In the genomic region with DNA sequence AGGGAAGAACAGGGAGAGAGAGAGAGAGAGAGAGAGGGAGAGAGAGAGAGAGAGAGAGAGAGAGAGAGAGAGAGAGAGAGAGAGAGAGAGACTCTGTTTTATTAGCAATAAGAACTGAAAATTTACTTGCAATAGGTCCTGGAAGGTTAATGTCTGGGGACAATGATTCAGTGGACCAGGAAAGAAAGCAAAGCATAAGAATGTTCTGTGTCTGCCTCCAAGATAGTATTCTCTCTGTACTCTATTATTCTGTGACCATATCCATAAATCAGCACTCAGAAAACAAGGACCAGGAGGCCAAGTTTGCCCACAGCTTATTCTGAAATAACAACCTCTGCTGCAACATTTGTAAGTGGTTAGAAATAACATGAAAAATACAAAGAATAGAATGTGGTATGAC, we compare ENCODE assay signal across 23 mouse cellular contexts.
A peak's percentile ranks its signal among the peaks of the same experiment; 100 is the strongest.
DNase-seq lines count a peak whose midpoint lies in the region; ATAC-seq and TF ChIP-seq lines count a peak whose summit lies in the region.
"Had no signal": no experiment of that assay in that cellular context is flagged by ENCODE, and none has a peak within 500 bp of the region (broad histone marks: within the 10 kb centered on the region; RNA-seq: fewer than 3 reads in every experiment).

No protein-coding gene starts in this region.

- TF ChIP-seq CTCF in kidney, postnatal 0 days (IDR thresholded peaks at IDR 0.05; ENCODE audit: low read depth), result no peak
- no peak for TF ChIP-seq CTCF in kidney, adult 2 months (conservative IDR thresholded peaks at IDR 0.05; ENCODE audit: insufficient read depth, insufficient read length, low read depth, low read length)

- H3K9ac ChIP-seq in kidney, embryonic 14.5 days (ENCODE audit: low read depth, low read length), result no peak overlapping the region
- H3K9ac ChIP-seq in kidney, postnatal 0 days (ENCODE audit: low read depth, low read length), result no peak overlapping the region
- H3K9ac ChIP-seq: embryonic facial prominence, embryonic 12.5 days; forebrain, embryonic 13.5 days; forebrain, embryonic 15.5 days had no signal

- no peak overlapping the region for H3K27ac ChIP-seq in kidney, embryonic 14.5 days (ENCODE audit: low read depth, low read length)
- H3K27ac ChIP-seq in kidney, postnatal 0 days, result no peak overlapping the region
- H3K27ac ChIP-seq in kidney, adult 2 months (ENCODE audit: insufficient read depth, low read depth, low read length), result no peak overlapping the region
- H3K27ac ChIP-seq: embryonic facial prominence, embryonic 10.5 days; embryonic facial prominence, embryonic 12.5 days; forebrain, embryonic 13.5 days; forebrain, embryonic 15.5 days had no signal

- H3K4me2 ChIP-seq in kidney, embryonic 14.5 days (replicated peaks; ENCODE audit: low read depth, low read length), result no peak overlapping the region
- H3K4me2 ChIP-seq in kidney, postnatal 0 days (ENCODE audit: low read length), result no peak overlapping the region
- H3K4me2 ChIP-seq: embryonic facial prominence, embryonic 12.5 days; forebrain, embryonic 13.5 days; forebrain, embryonic 15.5 days had no signal

- no peaks in the 10 kb centered on the region for H3K36me3 ChIP-seq in kidney, embryonic 14.5 days (ENCODE audit: control insufficient read depth, insufficient read depth, low read length)
- no peaks in the 10 kb centered on the region for H3K36me3 ChIP-seq in kidney, postnatal 0 days (ENCODE audit: insufficient read depth, low read length)
- no peaks in the 10 kb centered on the region for H3K36me3 ChIP-seq in kidney, adult 2 months (ENCODE audit: control insufficient read depth, insufficient read depth, low read length)
- H3K36me3 ChIP-seq: embryonic facial prominence, embryonic 10.5 days; embryonic facial prominence, embryonic 12.5 days; forebrain, embryonic 15.5 days; G1E had no signal

- no peak for TF ChIP-seq POLR2A in kidney, adult 2 months (IDR thresholded peaks at IDR 0.05; ENCODE audit: low read depth, low read length)

- H3K4me1 ChIP-seq in kidney, embryonic 14.5 days (ENCODE audit: control insufficient read depth, insufficient read depth, low read length), result no peaks in the 10 kb centered on the region
- H3K4me1 ChIP-seq in kidney, postnatal 0 days (replicated peaks; ENCODE audit: insufficient read depth, low read length), result no peaks in the 10 kb centered on the region
- no peaks in the 10 kb centered on the region for H3K4me1 ChIP-seq in kidney, adult 2 months (ENCODE audit: control insufficient read depth, insufficient read depth, low read length)
- H3K4me1 ChIP-seq: embryonic facial prominence, embryonic 10.5 days; embryonic facial prominence, embryonic 12.5 days; forebrain, embryonic 13.5 days; forebrain, embryonic 15.5 days had no signal

- DNase-seq in kidney, adult 11 months, result no peak
- DNase-seq in kidney, postnatal 0 days (ENCODE audit: low spot score), result peak; percentile 68
- DNase-seq in kidney, adult 2 months, result no peak
- DNase-seq in mesoderm, embryonic 11.5 days (ENCODE audit: low read depth, low spot score), result peak; percentile 2
- DNase-seq: adrenal gland, adult 8-10 months; adrenal gland, postnatal 14 days; adrenal gland, postnatal 36 days; B cell, adult 2 months; cerebellum, adult 11-12 months; cerebellum, adult 2 months; cerebellum, adult 9-10 months; cerebellum, postnatal 10 days; cerebellum, postnatal 25 days had no signal

- no peaks in the 10 kb centered on the region for H3K27me3 ChIP-seq in kidney, embryonic 14.5 days (ENCODE audit: control insufficient read depth, insufficient read depth, low read length)
- no peaks in the 10 kb centered on the region for H3K27me3 ChIP-seq in kidney, postnatal 0 days (ENCODE audit: insufficient read depth, low read length)
- H3K27me3 ChIP-seq in kidney, adult 2 months (replicated peaks; ENCODE audit: control insufficient read depth, insufficient read depth, low read length), result no peaks in the 10 kb centered on the region
- H3K27me3 ChIP-seq: CH12.LX; embryonic facial prominence, embryonic 12.5 days; forebrain, embryonic 13.5 days; forebrain, embryonic 15.5 days; Patski had no signal

- H3K4me3 ChIP-seq in kidney, embryonic 14.5 days (ENCODE audit: low read length), result no peak overlapping the region
- H3K4me3 ChIP-seq in kidney, postnatal 0 days (replicated peaks; ENCODE audit: low read depth, low read length), result no peak overlapping the region
- H3K4me3 ChIP-seq in kidney, adult 2 months (ENCODE audit: insufficient read depth, low read depth, low read length), result no peak overlapping the region
- H3K4me3 ChIP-seq: embryonic facial prominence, embryonic 10.5 days; embryonic facial prominence, embryonic 12.5 days; forebrain, embryonic 13.5 days; forebrain, embryonic 15.5 days had no signal

- ATAC-seq in kidney, embryonic 14.5 days (ENCODE audit: low FRiP score, low TSS enrichment), result peak; percentile 75; the same call in 1 of the 2 replicates
- ATAC-seq in kidney, postnatal 0 days (replicated peaks; ENCODE audit: low FRiP score, low read depth), result no peak
- ATAC-seq: activated CD4-positive, CD25-positive, alpha-beta regulatory T cell, adult 4 months; CD4-positive, CD25-positive, alpha-beta regulatory T cell, adult 4 months; forebrain, embryonic 13.5 days; forebrain, embryonic 15.5 days; Patski had no signal

- H3K9me3 ChIP-seq in kidney, embryonic 14.5 days (ENCODE audit: control insufficient read depth, low read length), result no peaks in the 10 kb centered on the region
- H3K9me3 ChIP-seq in kidney, postnatal 0 days (replicated peaks; ENCODE audit: low read length), result no peaks in the 10 kb centered on the region
- H3K9me3 ChIP-seq: embryonic facial prominence, embryonic 10.5 days; embryonic facial prominence, embryonic 12.5 days; forebrain, embryonic 13.5 days; forebrain, embryonic 15.5 days; G1E had no signal

Comparison
In these comparisons a context has a peak if more than half of its experiments do, and no peak if none do; other contexts are left out.
1. DNase-seq: peak in kidney, postnatal 0 days (single experiment) and mesoderm, embryonic 11.5 days (single experiment); none in kidney, adult 11 months (single experiment) and kidney, adult 2 months (single experiment).